Mouse (Mus musculus): ENCODE measurements at regions not wholly inside any gene's neighbourhood (a gene's known extent, or its start where the extent isn't known, plus 50 kb on each side); places are given as distances from the start of the nearest gene placed in this dataset.

- DNase-seq (ENCODE audit: low read depth), result no peak
Observed at GRCm38 (mm10) chr7:113059967-113060284, 106.2 kb downstream of the Rassf10 start.

GRCm38 (mm10) chr7:113060991-113061390 lies 107.2 kb downstream of the Rassf10 start:
- DNase-seq (ENCODE audit: low read depth), result no peak

- DNase-seq (ENCODE audit: low read depth), result no peak
Observed at GRCm38 (mm10) chr7:113066536-113066935, 112.8 kb downstream of the Rassf10 start.

- DNase-seq (ENCODE audit: low read depth), result no peak
Observed at GRCm38 (mm10) chr7:113068296-113068695, 114.5 kb downstream of the Rassf10 start.

- no peak for DNase-seq (ENCODE audit: low read depth)
Observed at GRCm38 (mm10) chr7:113069336-113069924, 115.7 kb downstream of the Rassf10 start.

- DNase-seq (ENCODE audit: low read depth), result no peak
Observed at GRCm38 (mm10) chr7:113071418-113071817, 117.7 kb downstream of the Rassf10 start.

GRCm38 (mm10) chr7:113073781-113074180 lies 120.0 kb downstream of the Rassf10 start:
- no peak for DNase-seq (ENCODE audit: low read depth)

- no peak for DNase-seq (ENCODE audit: low read depth)
Observed at GRCm38 (mm10) chr7:113075371-113075770, 121.6 kb downstream of the Rassf10 start.

- no peak for DNase-seq (ENCODE audit: low read depth)
Observed at GRCm38 (mm10) chr7:113076243-113076642, 122.5 kb downstream of the Rassf10 start.

- no peak for DNase-seq (ENCODE audit: low read depth)
Observed at GRCm38 (mm10) chr7:113081120-113081519, 126.1 kb upstream of the Arntl start.

GRCm38 (mm10) chr7:113084930-113085625 lies 122.2 kb upstream of the Arntl start:
- no peak for DNase-seq (ENCODE audit: low read depth)

- DNase-seq (ENCODE audit: low read depth), result no peak
Observed at GRCm38 (mm10) chr7:113086158-113086557, 121.1 kb upstream of the Arntl start.

GRCm38 (mm10) chr7:113087646-113088045 lies 119.6 kb upstream of the Arntl start:
- DNase-seq (ENCODE audit: low read depth), result no peak

GRCm38 (mm10) chr7:113089044-113089443 lies 118.2 kb upstream of the Arntl start:
- DNase-seq (ENCODE audit: low read depth), result no peak

- DNase-seq (ENCODE audit: low read depth), result no peak
Observed at GRCm38 (mm10) chr7:113093931-113094330, 113.3 kb upstream of the Arntl start.

GRCm38 (mm10) chr7:113095092-113095491 lies 112.2 kb upstream of the Arntl start:
- no peak for DNase-seq (ENCODE audit: low read depth)

- no peak for DNase-seq (ENCODE audit: low read depth)
Observed at GRCm38 (mm10) chr7:113104265-113104664, 103.0 kb upstream of the Arntl start.

GRCm38 (mm10) chr7:113105359-113105758 lies 101.9 kb upstream of the Arntl start:
- DNase-seq (ENCODE audit: low read depth), result no peak

GRCm38 (mm10) chr7:113106731-113107130 lies 100.5 kb upstream of the Arntl start:
- no peak for DNase-seq (ENCODE audit: low read depth)

GRCm38 (mm10) chr7:113107965-113108364 lies 99.3 kb upstream of the Arntl start:
- DNase-seq (ENCODE audit: low read depth), result no peak

GRCm38 (mm10) chr7:113108442-113109000 lies 98.7 kb upstream of the Arntl start:
- DNase-seq (ENCODE audit: low read depth), result no peak

- no peak for DNase-seq (ENCODE audit: low read depth)
Observed at GRCm38 (mm10) chr7:113109481-113109880, 97.8 kb upstream of the Arntl start.

GRCm38 (mm10) chr7:113110867-113111508 lies 96.3 kb upstream of the Arntl start:
- DNase-seq (ENCODE audit: low read depth), result no peak

All from fibroblast of lung, adult 2 months (primary cell).